Mouse (Mus musculus) brain, embryonic 14.5 days (tissue): Measurements from ENCODE around the gene Hnrnpm.

ENCODE experiments used
- CTCF ChIP-seq: fragments of 200-500 bp; IDR thresholded peaks from 2 replicates; pipeline ENCODE4 v1.5.1; 2012; ENCODE audit warnings: inconsistent platforms, mild to moderate bottlenecking, moderate library complexity, borderline replicate concordance; ENCODE audit not compliant: insufficient read depth, insufficient read length; ENCODE audit errors: extremely low read depth
- POLR2A ChIP-seq: fragments of 200-500 bp; IDR thresholded peaks from 2 replicates; pipeline ENCODE4 v1.6.1; 2012; ENCODE audit warnings: mild to moderate bottlenecking, inconsistent platforms, borderline replicate concordance; ENCODE audit not compliant: poor library complexity, insufficient read depth, insufficient read length, severe bottlenecking; ENCODE audit errors: extremely low read depth

DNA sequence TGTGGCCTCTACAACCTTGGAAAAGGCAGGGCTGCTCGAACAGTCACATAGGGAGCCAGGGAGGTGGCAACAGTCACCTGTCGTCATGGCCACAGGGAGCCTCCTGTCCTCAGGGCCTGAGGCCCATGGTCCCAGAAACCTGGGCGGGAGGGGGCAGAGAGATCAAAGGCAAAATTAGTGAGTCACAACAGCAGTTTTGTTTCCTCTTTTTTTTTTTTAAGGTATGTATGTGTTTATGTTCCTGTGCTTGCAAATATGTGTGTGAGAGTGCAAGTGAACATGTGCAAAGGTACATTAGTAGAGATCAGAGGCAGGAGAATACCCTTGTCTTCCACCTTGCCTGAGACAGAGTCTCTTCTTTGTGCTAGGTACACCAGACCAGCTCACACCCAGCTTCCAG is 23.2 kb upstream of the Hnrnpm start:
- TF ChIP-seq CTCF (no peak), POLR2A (no peak)
